Comparison of ENCODE assay signal across 22 mouse cellular contexts in the genomic region with DNA sequence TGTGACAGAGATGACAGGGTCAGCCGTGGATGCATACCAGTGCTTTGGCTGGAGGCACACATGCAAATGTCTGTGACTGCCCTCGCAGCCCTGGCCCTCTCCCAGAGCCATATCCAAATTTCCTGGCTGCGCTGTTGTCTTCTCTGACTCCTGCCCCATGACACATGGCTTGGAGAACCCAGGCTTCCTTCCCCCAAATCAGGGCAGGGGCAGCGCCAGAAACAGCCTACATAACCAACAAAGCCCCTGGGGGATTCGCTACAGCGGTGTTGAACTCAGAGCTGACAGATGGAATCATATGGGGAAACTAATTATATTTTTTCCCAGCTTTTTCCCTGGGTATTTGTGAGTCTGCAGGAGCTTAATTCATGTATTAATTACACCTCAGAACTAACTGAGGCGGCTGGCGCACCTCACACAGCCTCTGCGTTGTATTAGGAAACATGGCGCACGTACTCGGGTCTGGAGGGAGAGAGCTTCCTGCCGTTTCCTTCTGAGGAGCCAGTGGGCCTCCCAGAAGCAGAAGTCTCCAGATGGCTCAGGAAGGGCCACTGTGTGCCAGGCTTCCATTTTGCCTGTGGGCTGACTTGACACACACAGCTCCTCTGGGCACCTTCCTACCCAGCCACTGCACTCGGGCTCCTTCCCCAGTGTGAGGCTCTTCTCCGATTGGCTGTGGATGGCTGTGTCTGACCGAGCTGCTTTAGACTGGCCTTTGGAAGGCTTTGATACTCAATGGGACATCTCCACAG. TPM values are rescaled to one million over a fixed set of nuclear protein-coding genes. Genes with fewer than 3 reads are reported as not detected.
DNase-seq lines count a peak whose midpoint lies in the region; ATAC-seq and TF ChIP-seq lines count a peak whose summit lies in the region.
"Had no signal": no experiment of that assay in that cellular context is flagged by ENCODE, and none has a peak within 500 bp of the region (broad histone marks: within the 10 kb centered on the region; RNA-seq: fewer than 3 reads in every experiment).

No protein-coding gene starts in this region.

- no peaks in the 10 kb centered on the region for H3K4me1 ChIP-seq in midbrain, embryonic 11.5 days (ENCODE audit: control insufficient read depth, insufficient read depth, low read length)
- H3K4me1 ChIP-seq in midbrain, embryonic 10.5 days = no peaks in the 10 kb centered on the region
- no peaks in the 10 kb centered on the region for H3K4me1 ChIP-seq in hindbrain, postnatal 0 days (ENCODE audit: insufficient read depth, low read length)
- H3K4me1 ChIP-seq in neural tube, embryonic 14.5 days (ENCODE audit: control insufficient read depth, insufficient read depth, low read length) = no peaks in the 10 kb centered on the region
- no peaks in the 10 kb centered on the region for H3K4me1 ChIP-seq in liver, postnatal 0 days (ENCODE audit: insufficient read depth)
- H3K4me1 ChIP-seq: heart, embryonic 13.5 days; limb, embryonic 10.5 days; liver, embryonic 12.5 days; lung, embryonic 15.5 days had no signal

- no peak overlapping the region for H3K4me2 ChIP-seq in midbrain, embryonic 11.5 days
- peak overlapping the region; percentile 27 for H3K4me2 ChIP-seq in hindbrain, postnatal 0 days (ENCODE audit: low read depth, low read length)
- H3K4me2 ChIP-seq in neural tube, embryonic 14.5 days (ENCODE audit: low read depth, low read length) = no peak overlapping the region; the same call in 1 of the 2 replicates
- H3K4me2 ChIP-seq in liver, postnatal 0 days (ENCODE audit: low read depth, low read length) = no peak overlapping the region
- H3K4me2 ChIP-seq: heart, embryonic 13.5 days; liver, embryonic 12.5 days; lung, embryonic 15.5 days had no signal

- WGBS in midbrain, embryonic 11.5 days = 80% methylated on average over 16 of the region's 16 CpGs
- WGBS in midbrain, embryonic 10.5 days = 89% methylated on average over 16 of the region's 16 CpGs
- WGBS in hindbrain, postnatal 0 days = 39% methylated on average over 16 of the region's 16 CpGs
- whole genome bisulfite sequencing in neural tube, embryonic 14.5 days = 51% methylated on average over 16 of the region's 16 CpGs
- 72% methylated on average over 16 of the region's 16 CpGs for WGBS in liver, postnatal 0 days (ENCODE audit: insufficient replicate concordance)

- no peak overlapping the region for H3K4me3 ChIP-seq in midbrain, embryonic 11.5 days (ENCODE audit: low read depth, low read length)
- no peak overlapping the region for H3K4me3 ChIP-seq in midbrain, embryonic 10.5 days
- H3K4me3 ChIP-seq in hindbrain, postnatal 0 days (ENCODE audit: low read length) = no peak overlapping the region
- no peak overlapping the region for H3K4me3 ChIP-seq in neural tube, embryonic 14.5 days (ENCODE audit: low read depth, low read length)
- H3K4me3 ChIP-seq in liver, postnatal 0 days (ENCODE audit: low read depth, low read length) = no peak overlapping the region
- H3K4me3 ChIP-seq: erythroblast, embryonic 14.5 days; heart, embryonic 13.5 days; limb, embryonic 10.5 days; liver, embryonic 12.5 days; lung, embryonic 15.5 days had no signal

- no peak overlapping the region for H3K27ac ChIP-seq in midbrain, embryonic 11.5 days (ENCODE audit: low read depth, low read length)
- no peak overlapping the region for H3K27ac ChIP-seq in midbrain, embryonic 10.5 days (replicated peaks)
- H3K27ac ChIP-seq in hindbrain, postnatal 0 days = peak overlapping the region; percentile 20; the same call in 1 of the 2 replicates
- no peak overlapping the region for H3K27ac ChIP-seq in neural tube, embryonic 14.5 days (ENCODE audit: low read depth, low read length)
- H3K27ac ChIP-seq in liver, postnatal 0 days (ENCODE audit: low read depth) = no peak overlapping the region
- H3K27ac ChIP-seq: heart, embryonic 13.5 days; limb, embryonic 10.5 days; liver, embryonic 12.5 days; lung, embryonic 15.5 days had no signal

- H3K27me3 ChIP-seq in midbrain, embryonic 11.5 days (ENCODE audit: control insufficient read depth, insufficient read depth, low read length) = no peaks in the 10 kb centered on the region
- no peaks in the 10 kb centered on the region for H3K27me3 ChIP-seq in midbrain, embryonic 10.5 days (ENCODE audit: low read depth, poor library complexity, severe bottlenecking)
- no peaks in the 10 kb centered on the region for H3K27me3 ChIP-seq in hindbrain, postnatal 0 days (ENCODE audit: insufficient read depth, low read length)
- H3K27me3 ChIP-seq in neural tube, embryonic 14.5 days (ENCODE audit: control insufficient read depth, insufficient read depth, low read length) = no peaks in the 10 kb centered on the region
- H3K27me3 ChIP-seq in liver, postnatal 0 days (ENCODE audit: insufficient read depth, low read length) = no peaks in the 10 kb centered on the region
- H3K27me3 ChIP-seq: heart, embryonic 13.5 days; liver, embryonic 12.5 days; lung, embryonic 15.5 days had no signal

- no peak overlapping the region for H3K9ac ChIP-seq in midbrain, embryonic 11.5 days (ENCODE audit: low read length)
- no peak overlapping the region for H3K9ac ChIP-seq in hindbrain, postnatal 0 days (replicated peaks; ENCODE audit: low read length)
- no peak overlapping the region for H3K9ac ChIP-seq in neural tube, embryonic 14.5 days (replicated peaks; ENCODE audit: low read depth, low read length)
- H3K9ac ChIP-seq in liver, postnatal 0 days (replicated peaks) = no peak overlapping the region
- H3K9ac ChIP-seq: heart, embryonic 13.5 days; liver, embryonic 12.5 days; lung, embryonic 15.5 days had no signal

- no peaks in the 10 kb centered on the region for H3K9me3 ChIP-seq in midbrain, embryonic 11.5 days (ENCODE audit: control insufficient read depth, low read length)
- no peaks in the 10 kb centered on the region for H3K9me3 ChIP-seq in midbrain, embryonic 10.5 days (replicated peaks)
- H3K9me3 ChIP-seq in hindbrain, postnatal 0 days (ENCODE audit: low read length) = no peaks in the 10 kb centered on the region
- H3K9me3 ChIP-seq in neural tube, embryonic 14.5 days (ENCODE audit: control insufficient read depth, low read length) = no peaks in the 10 kb centered on the region
- H3K9me3 ChIP-seq in liver, postnatal 0 days (ENCODE audit: low read length) = no peaks in the 10 kb centered on the region
- H3K9me3 ChIP-seq: heart, embryonic 13.5 days; limb, embryonic 10.5 days; liver, embryonic 12.5 days; lung, embryonic 15.5 days had no signal

- TF ChIP-seq CTCF in hindbrain, postnatal 0 days (IDR thresholded peaks at IDR 0.05; ENCODE audit: low read depth) = no peak
- no peak for TF ChIP-seq CTCF in liver, postnatal 0 days (IDR thresholded peaks at IDR 0.05; ENCODE audit: low read depth)

- DNase-seq in cerebellum, postnatal 10 days = peak; percentile 70 to 81
- DNase-seq in cerebellum, adult 9-10 months = no peak
- DNase-seq in midbrain, embryonic 11.5 days (ENCODE audit: low spot score, missing footprints) = peak; percentile 62
- no peak for DNase-seq in midbrain, embryonic 10.5 days (ENCODE audit: low spot score)
- peak; percentile 70 for DNase-seq in hindbrain, postnatal 0 days (ENCODE audit: low spot score)
- no peak for DNase-seq in liver, postnatal 0 days
- no peak for DNase-seq in urinary bladder, adult 18-20 months (ENCODE audit: low spot score in 2 of 2)
- DNase-seq: heart, postnatal 4 days; thymus, postnatal 25 days had no signal

- no peaks in the 10 kb centered on the region for H3K36me3 ChIP-seq in midbrain, embryonic 11.5 days (ENCODE audit: control insufficient read depth, insufficient read depth, low read length)
- no peaks in the 10 kb centered on the region for H3K36me3 ChIP-seq in midbrain, embryonic 10.5 days
- no peaks in the 10 kb centered on the region for H3K36me3 ChIP-seq in hindbrain, postnatal 0 days (ENCODE audit: insufficient read depth, low read length)
- no peaks in the 10 kb centered on the region for H3K36me3 ChIP-seq in neural tube, embryonic 14.5 days (ENCODE audit: control insufficient read depth, insufficient read depth, low read length)
- H3K36me3 ChIP-seq in liver, postnatal 0 days (replicated peaks; ENCODE audit: insufficient read depth, low read length) = no peaks in the 10 kb centered on the region
- H3K36me3 ChIP-seq: G1E; heart, embryonic 13.5 days; limb, embryonic 10.5 days; liver, embryonic 12.5 days; lung, embryonic 15.5 days had no signal

- no peak for ATAC-seq in midbrain, embryonic 11.5 days (ENCODE audit: low FRiP score)
- peak; percentile 57 for ATAC-seq in hindbrain, postnatal 0 days
- peak; percentile 52 for ATAC-seq in neural tube, embryonic 14.5 days (ENCODE audit: low read depth)
- no peak for ATAC-seq in liver, postnatal 0 days
- ATAC-seq: CD4-positive, CD25-positive, alpha-beta regulatory T cell, adult 4 months; intestine, postnatal 0 days; liver, embryonic 12.5 days had no signal

- no peak for TF ChIP-seq EP300 in liver, postnatal 0 days (IDR thresholded peaks at IDR 0.05; ENCODE audit: low read depth)

RNA-seq across cellular contexts. Expression of a gene that starts 18.9 kb away (rescaled TPM):
- 0.62 and 0.77 TPM in 2 replicates for polyA plus RNA-seq in midbrain, embryonic 11.5 days (2014; fragmentation: Nextera tagmentation; extraction: Ambion mirVana)
- 0.19 and 1.0 TPM in 2 replicates for polyA plus RNA-seq in midbrain, embryonic 10.5 days (2016; fragmentation: Nextera tagmentation; extraction: Ambion mirVana)
- total RNA-seq in hindbrain, postnatal 0 days (2014; rRNA removed) = 10.6 and 13.5 TPM in 2 replicates
- polyA plus RNA-seq in hindbrain, postnatal 0 days (2015; fragmentation: Nextera tagmentation; extraction: Ambion mirVana) = 7.0 and 7.9 TPM in 2 replicates
- polyA plus RNA-seq in neural tube, embryonic 14.5 days (2014; fragmentation: Nextera tagmentation; extraction: Ambion mirVana) = 0.99 and 1.0 TPM in 2 replicates
- not detected in 2 replicates for polyA plus RNA-seq in liver, postnatal 0 days (2015; fragmentation: Nextera tagmentation; extraction: Ambion mirVana)
- total RNA-seq: adrenal gland, adult 18-20 months; heart, postnatal 4 days; megakaryocyte progenitor cell, adult 5-6 weeks had no signal
- polyA plus RNA-seq: CD4-positive, CD25-positive, alpha-beta regulatory T cell, adult 4 months; erythroblast, embryonic 14.5 days; G1E; gonadal fat pad, adult 2 months; heart, embryonic 13.5 days; intestine, postnatal 0 days; limb, embryonic 10.5 days; liver, embryonic 12.5 days; lung, embryonic 15.5 days; spleen, adult 2 months had no signal

RNA-seq across cellular contexts. Expression of a gene that starts 48.9 kb away (rescaled TPM):
- 2.8 and 3.0 TPM in 2 replicates for polyA plus RNA-seq in midbrain, embryonic 11.5 days (2014; fragmentation: Nextera tagmentation; extraction: Ambion mirVana)
- polyA plus RNA-seq in midbrain, embryonic 10.5 days (2016; fragmentation: Nextera tagmentation; extraction: Ambion mirVana) = 3.4 and 3.5 TPM in 2 replicates
- total RNA-seq in hindbrain, postnatal 0 days (2014; rRNA removed) = 5.2 and 7.8 TPM in 2 replicates
- polyA plus RNA-seq in hindbrain, postnatal 0 days (2015; fragmentation: Nextera tagmentation; extraction: Ambion mirVana) = 4.3 and 4.8 TPM in 2 replicates
- 1.7 and 3.0 TPM in 2 replicates for polyA plus RNA-seq in neural tube, embryonic 14.5 days (2014; fragmentation: Nextera tagmentation; extraction: Ambion mirVana)
- polyA plus RNA-seq in liver, postnatal 0 days (2015; fragmentation: Nextera tagmentation; extraction: Ambion mirVana) = 27.2 TPM in 2 replicates
- polyA plus RNA-seq: CD4-positive, CD25-positive, alpha-beta regulatory T cell, adult 4 months had no signal

Comparison
In these comparisons a context has a peak if more than half of its experiments do, and no peak if none do; other contexts are left out.
1. DNase-seq: peak in cerebellum, postnatal 10 days (2 of 2), midbrain, embryonic 11.5 days (single experiment) and hindbrain, postnatal 0 days (single experiment); none in cerebellum, adult 9-10 months (single experiment), midbrain, embryonic 10.5 days (single experiment), liver, postnatal 0 days (single experiment) and urinary bladder, adult 18-20 months (0 of 2).
2. ATAC-seq: peak in hindbrain, postnatal 0 days (single experiment) and neural tube, embryonic 14.5 days (single experiment); none in midbrain, embryonic 11.5 days (single experiment) and liver, postnatal 0 days (single experiment).